Mouse (Mus musculus): Measurements from ENCODE around the gene Fam228a. TPM values are rescaled to one million over a fixed set of nuclear protein-coding genes. Genes with fewer than 3 reads are reported as not detected.
"Not testable (repeated sequence)": the region's sequence is repeated elsewhere in the genome, so short reads cannot be mapped to it uniquely, and the experiment has no call there.

Fam228a gene
- polyA plus RNA-seq, 1 experiment from 2014 or later, result 0.28 TPM

DNA sequence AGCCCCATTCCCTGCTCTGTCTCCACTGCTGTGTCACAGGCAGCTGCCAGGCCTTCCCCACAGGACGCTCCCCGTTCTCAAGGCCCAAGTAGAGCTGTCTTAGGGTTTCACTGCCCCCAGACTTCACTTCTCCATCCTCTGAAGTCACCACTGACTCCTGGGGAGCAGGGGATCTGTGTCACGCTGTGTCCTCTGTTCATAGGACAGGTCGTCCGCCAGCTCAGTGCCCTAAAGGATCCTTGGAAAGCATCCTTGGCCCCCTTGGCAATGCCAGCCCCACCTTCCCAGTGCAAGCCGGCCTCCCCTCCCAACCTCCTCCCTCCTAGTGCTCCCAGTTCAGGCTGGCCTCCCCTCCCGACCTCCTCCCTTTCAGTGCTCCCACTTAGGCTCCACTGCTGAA, 28.3 kb downstream of the Fam228a start:
- ATAC-seq (ENCODE audit: insufficient number of reproducible peaks, low FRiP score, low TSS enrichment, low read depth), result no peak
- H3K36me3 ChIP-seq (ENCODE audit: control insufficient read depth, insufficient read depth, low read length), result peaks cover 4% of the 10 kb centered on the region
- WGBS, result 91% methylated on average over 7 of the region's 7 CpGs

GRCm38 (mm10) chr12:4708881-4709604, 29.2 kb downstream of the Fam228a start:
- no peak for ATAC-seq (ENCODE audit: insufficient number of reproducible peaks, low FRiP score, low TSS enrichment, low read depth)
- Histone ChIP-seq H3K27ac (replicated peaks; ENCODE audit: low read depth, low read length) (no peak overlapping the region), H3K4me1 (ENCODE audit: control insufficient read depth, insufficient read depth, low read length) (no peaks in the 10 kb centered on the region), H3K9ac (ENCODE audit: low read length) (no peak overlapping the region), H3K4me3 (ENCODE audit: low read depth, low read length) (no peak overlapping the region), H3K27me3 (ENCODE audit: control insufficient read depth, insufficient read depth, low read length) (no peaks in the 10 kb centered on the region), H3K4me2 (ENCODE audit: low read depth, severe bottlenecking) (no peak overlapping the region), H3K9me3 (ENCODE audit: control insufficient read depth, low read length) (no peaks in the 10 kb centered on the region), H3K36me3 (ENCODE audit: control insufficient read depth, insufficient read depth, low read length) (peaks cover 4% of the 10 kb centered on the region)
- no peak for DNase-seq (ENCODE audit: low spot score)
- WGBS, result 71% methylated on average over 8 of the region's 8 CpGs

More for the DNA sequence above, 28.3 kb downstream of the Fam228a start:
- Histone ChIP-seq H3K27ac (replicated peaks; ENCODE audit: low read depth, low read length) (no peak overlapping the region), H3K4me2 (ENCODE audit: low read depth, severe bottlenecking) (no peak overlapping the region), H3K27me3 (ENCODE audit: control insufficient read depth, insufficient read depth, low read length) (no peaks in the 10 kb centered on the region), H3K4me1 (ENCODE audit: control insufficient read depth, insufficient read depth, low read length) (no peaks in the 10 kb centered on the region), H3K9me3 (ENCODE audit: control insufficient read depth, low read length) (no peaks in the 10 kb centered on the region), H3K4me3 (ENCODE audit: low read depth, low read length) (no peak overlapping the region), H3K9ac (ENCODE audit: low read length) (no peak overlapping the region)
- DNase-seq (ENCODE audit: low spot score), result no peak

DNA sequence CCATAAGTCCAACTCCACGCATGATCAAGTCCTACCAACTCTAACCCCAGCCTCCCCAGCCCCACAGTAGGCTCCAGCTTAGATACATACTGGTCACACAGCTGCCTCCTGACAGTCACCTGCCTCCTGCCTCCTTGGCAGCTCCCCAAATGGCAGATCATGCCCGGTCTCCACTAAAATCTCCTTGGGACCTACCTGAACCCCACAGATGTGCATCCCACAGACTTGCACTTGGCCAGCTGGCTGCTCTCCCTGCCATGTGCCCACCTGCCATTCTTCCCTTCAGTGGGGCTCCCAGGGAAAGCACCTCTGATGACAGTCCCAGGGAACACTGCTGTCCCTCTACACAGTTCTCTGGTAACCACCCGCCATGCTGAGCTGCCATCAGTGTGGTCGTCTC, 29.9 kb downstream of the Fam228a start:
- Histone ChIP-seq H3K9me3 (ENCODE audit: control insufficient read depth, low read length) (no peaks in the 10 kb centered on the region), H3K9ac (ENCODE audit: low read length) (no peak overlapping the region), H3K27me3 (ENCODE audit: control insufficient read depth, insufficient read depth, low read length) (no peaks in the 10 kb centered on the region), H3K36me3 (ENCODE audit: control insufficient read depth, insufficient read depth, low read length) (peaks cover 4% of the 10 kb centered on the region), H3K27ac (replicated peaks; ENCODE audit: low read depth, low read length) (no peak overlapping the region), H3K4me1 (ENCODE audit: control insufficient read depth, insufficient read depth, low read length) (no peaks in the 10 kb centered on the region), H3K4me3 (ENCODE audit: low read depth, low read length) (no peak overlapping the region), H3K4me2 (ENCODE audit: low read depth, severe bottlenecking) (no peak overlapping the region)
- no peak for DNase-seq (ENCODE audit: low spot score)
- ATAC-seq (ENCODE audit: insufficient number of reproducible peaks, low FRiP score, low TSS enrichment, low read depth), result no peak
- 79% methylated on average over 4 of the region's 4 CpGs for WGBS

- H3K36me3 ChIP-seq (ENCODE audit: control insufficient read depth, insufficient read depth, low read length), result peaks cover 4% of the 10 kb centered on the region
- H3K9ac ChIP-seq (ENCODE audit: low read length), result no peak overlapping the region
- no peak for DNase-seq (ENCODE audit: low spot score)
- 87% methylated on average over 14 of the region's 14 CpGs for WGBS
- H3K27me3 ChIP-seq (ENCODE audit: control insufficient read depth, insufficient read depth, low read length), result no peaks in the 10 kb centered on the region
- no peak overlapping the region for H3K4me3 ChIP-seq (ENCODE audit: low read depth, low read length)
- no peaks in the 10 kb centered on the region for H3K9me3 ChIP-seq (ENCODE audit: control insufficient read depth, low read length)
- H3K27ac ChIP-seq (replicated peaks; ENCODE audit: low read depth, low read length), result no peak overlapping the region
- H3K4me1 ChIP-seq (ENCODE audit: control insufficient read depth, insufficient read depth, low read length), result no peaks in the 10 kb centered on the region
- no peak for ATAC-seq (ENCODE audit: insufficient number of reproducible peaks, low FRiP score, low TSS enrichment, low read depth)
- no peak overlapping the region for H3K4me2 ChIP-seq (ENCODE audit: low read depth, severe bottlenecking)
These were observed 30.7 kb downstream of the Fam228a start for GRCm38 (mm10) chr12:4707488-4708017.

- Histone ChIP-seq H3K4me3 (ENCODE audit: low read depth, low read length) (no peak overlapping the region), H3K4me1 (ENCODE audit: control insufficient read depth, insufficient read depth, low read length) (no peaks in the 10 kb centered on the region), H3K4me2 (ENCODE audit: low read depth, severe bottlenecking) (no peak overlapping the region), H3K27me3 (ENCODE audit: control insufficient read depth, insufficient read depth, low read length) (no peaks in the 10 kb centered on the region), H3K9me3 (ENCODE audit: control insufficient read depth, low read length) (no peaks in the 10 kb centered on the region), H3K9ac (ENCODE audit: low read length) (no peak overlapping the region), H3K36me3 (ENCODE audit: control insufficient read depth, insufficient read depth, low read length) (peaks cover 4% of the 10 kb centered on the region), H3K27ac (replicated peaks; ENCODE audit: low read depth, low read length) (no peak overlapping the region)
- no peak for ATAC-seq (ENCODE audit: insufficient number of reproducible peaks, low FRiP score, low TSS enrichment, low read depth)
- no peak for DNase-seq (ENCODE audit: low spot score)
- 87% methylated on average over 10 of the region's 10 CpGs for whole genome bisulfite sequencing
These were observed 31.3 kb downstream of the Fam228a start for GRCm38 (mm10) chr12:4706901-4707300.

DNA sequence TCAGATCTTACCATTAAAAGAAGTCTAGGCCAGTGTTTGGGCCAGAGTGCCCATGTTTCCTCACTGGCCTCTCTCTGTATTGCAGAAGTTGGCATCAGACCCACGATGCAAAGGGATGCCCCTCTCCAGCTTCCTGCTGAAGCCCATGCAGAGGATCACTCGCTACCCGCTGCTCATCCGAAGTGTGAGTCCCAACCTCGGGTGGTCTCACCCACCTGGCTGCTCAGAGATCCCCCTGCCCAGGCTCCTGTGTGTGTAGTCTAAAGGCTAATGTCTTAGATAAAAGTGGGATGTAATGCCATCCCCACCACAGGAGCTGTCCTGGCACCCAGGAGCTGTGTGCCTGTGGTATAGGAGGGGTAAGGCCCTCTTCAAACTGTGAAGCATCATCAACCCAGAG, 32.1 kb downstream of the Fam228a start:
- Histone ChIP-seq H3K4me1 (ENCODE audit: control insufficient read depth, insufficient read depth, low read length) (no peaks in the 10 kb centered on the region), H3K27ac (replicated peaks; ENCODE audit: low read depth, low read length) (no peak overlapping the region), H3K27me3 (ENCODE audit: control insufficient read depth, insufficient read depth, low read length) (no peaks in the 10 kb centered on the region), H3K4me2 (ENCODE audit: low read depth, severe bottlenecking) (no peak overlapping the region), H3K9ac (ENCODE audit: low read length) (no peak overlapping the region), H3K36me3 (ENCODE audit: control insufficient read depth, insufficient read depth, low read length) (peaks cover 4% of the 10 kb centered on the region), H3K9me3 (ENCODE audit: control insufficient read depth, low read length) (no peaks in the 10 kb centered on the region), H3K4me3 (ENCODE audit: low read depth, low read length) (no peak overlapping the region)
- DNase-seq (ENCODE audit: low spot score), result no peak
- no peak for ATAC-seq (ENCODE audit: insufficient number of reproducible peaks, low FRiP score, low TSS enrichment, low read depth)
- 88% methylated on average over 5 of the region's 5 CpGs for WGBS

DNA sequence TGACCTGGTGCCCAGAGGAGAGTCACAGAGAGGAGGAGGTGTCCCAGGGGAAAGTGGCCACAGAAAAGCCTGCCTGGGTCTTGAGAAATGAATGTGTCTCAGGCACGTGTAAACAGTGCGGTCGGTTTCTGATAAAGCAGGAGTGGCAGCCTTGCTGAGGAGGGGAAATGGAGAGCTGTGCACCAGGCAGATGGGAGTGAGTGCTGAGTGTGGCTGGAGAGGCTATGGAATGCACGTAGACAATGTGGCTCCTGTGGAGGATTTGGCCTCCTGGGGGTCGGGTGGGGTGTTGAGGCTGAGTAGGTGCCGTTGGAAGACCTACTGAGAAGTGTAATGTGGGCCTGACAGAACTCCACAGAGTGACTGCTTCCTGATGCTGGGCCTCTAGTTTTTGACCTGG, 32.6 kb downstream of the Fam228a start:
- not testable (repeated sequence) for H3K4me3 ChIP-seq (ENCODE audit: low read depth, low read length); DNase-seq (ENCODE audit: low spot score); H3K27ac ChIP-seq (replicated peaks; ENCODE audit: low read depth, low read length); H3K9ac ChIP-seq (ENCODE audit: low read length); H3K4me1 ChIP-seq (ENCODE audit: control insufficient read depth, insufficient read depth, low read length); ATAC-seq (ENCODE audit: insufficient number of reproducible peaks, low FRiP score, low TSS enrichment, low read depth); H3K36me3 ChIP-seq (ENCODE audit: control insufficient read depth, insufficient read depth, low read length); H3K27me3 ChIP-seq (ENCODE audit: control insufficient read depth, insufficient read depth, low read length); H3K9me3 ChIP-seq (ENCODE audit: control insufficient read depth, low read length); H3K4me2 ChIP-seq (ENCODE audit: low read depth, severe bottlenecking)
- 75% methylated on average over 6 of the region's 6 CpGs for WGBS

DNA sequence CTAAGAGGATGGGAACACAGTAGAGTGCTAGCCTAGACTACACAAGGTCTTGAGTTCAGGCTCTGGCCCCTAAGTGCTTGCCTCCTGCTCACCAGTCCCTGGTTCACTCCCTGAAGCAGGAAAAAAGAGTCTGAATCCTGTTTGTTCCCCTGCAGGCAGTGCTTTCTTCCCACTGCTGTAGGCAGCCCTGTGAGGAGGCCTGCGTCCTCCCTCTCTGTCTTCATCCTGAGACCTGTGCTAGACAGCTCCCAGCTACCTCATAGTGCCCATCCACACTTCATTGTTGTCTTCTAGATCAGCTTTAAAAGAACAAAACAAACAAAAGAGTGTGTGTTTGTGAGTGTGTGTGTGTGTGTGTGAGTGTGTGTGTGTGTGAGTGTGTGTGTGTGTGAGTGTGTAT, 43.7 kb downstream of the Fam228a start:
- ATAC-seq (ENCODE audit: insufficient number of reproducible peaks, low FRiP score, low TSS enrichment, low read depth) (no peak), DNase-seq (ENCODE audit: low spot score) (no peak)
- Histone ChIP-seq H3K4me1 (ENCODE audit: control insufficient read depth, insufficient read depth, low read length) (no peaks in the 10 kb centered on the region), H3K4me2 (ENCODE audit: low read depth, severe bottlenecking) (no peak overlapping the region), H3K4me3 (ENCODE audit: low read depth, low read length) (no peak overlapping the region), H3K36me3 (ENCODE audit: control insufficient read depth, insufficient read depth, low read length) (no peaks in the 10 kb centered on the region), H3K9ac (ENCODE audit: low read length) (no peak overlapping the region), H3K9me3 (ENCODE audit: control insufficient read depth, low read length) (no peaks in the 10 kb centered on the region), H3K27me3 (ENCODE audit: control insufficient read depth, insufficient read depth, low read length) (no peaks in the 10 kb centered on the region), H3K27ac (replicated peaks; ENCODE audit: low read depth, low read length) (no peak overlapping the region)
- 80% methylated on average over 1 of the region's 1 CpGs for WGBS

GRCm38 (mm10) chr12:4691193-4691592, 47.0 kb downstream of the Fam228a start:
- Histone ChIP-seq H3K27me3 (ENCODE audit: control insufficient read depth, insufficient read depth, low read length) (no peaks in the 10 kb centered on the region), H3K27ac (replicated peaks; ENCODE audit: low read depth, low read length) (no peak overlapping the region), H3K4me2 (ENCODE audit: low read depth, severe bottlenecking) (no peak overlapping the region), H3K4me1 (ENCODE audit: control insufficient read depth, insufficient read depth, low read length) (no peaks in the 10 kb centered on the region), H3K9ac (ENCODE audit: low read length) (no peak overlapping the region), H3K9me3 (ENCODE audit: control insufficient read depth, low read length) (no peaks in the 10 kb centered on the region), H3K36me3 (ENCODE audit: control insufficient read depth, insufficient read depth, low read length) (no peaks in the 10 kb centered on the region), H3K4me3 (ENCODE audit: low read depth, low read length) (no peak overlapping the region)
- ATAC-seq (ENCODE audit: insufficient number of reproducible peaks, low FRiP score, low TSS enrichment, low read depth) (no peak), DNase-seq (ENCODE audit: low spot score) (no peak)
- 91% methylated on average over 3 of the region's 3 CpGs for WGBS
